Mouse (Mus musculus): ENCODE data around the gene Spon2. TPM values are rescaled to one million over a fixed set of nuclear protein-coding genes. Genes with fewer than 3 reads are reported as not detected.

Gene Spon2
- polyA plus RNA-seq (2012; rRNA removed) = 34.4 and 43.3 TPM in 2 replicates

GRCm38 (mm10) chr5:33218081-33218480 is at the start of gene Spon2:
Spon2 (minus strand) TSS chr5:33218455.

Other genes starting within 250 kb of the Spon2 start
- gene Ywhah, start 199.6 kb downstream of the Spon2 start, polyA plus RNA-seq (2012; rRNA removed) = 91.4 and 97.0 TPM in 2 replicates
- 0.01 and 0.11 TPM in 2 replicates for gene Slc5a1, start 114.2 kb downstream of the Spon2 start, polyA plus RNA-seq (2012; rRNA removed)
- gene Ctbp1, start 56.5 kb upstream of the Spon2 start, polyA plus RNA-seq (2012; rRNA removed) = 64.1 and 64.2 TPM in 2 replicates
- 52.1 and 58.6 TPM in 2 replicates for gene Maea, start 117.1 kb upstream of the Spon2 start, polyA plus RNA-seq (2012; rRNA removed)
- 2.4 and 2.7 TPM in 2 replicates for gene Uvssa, start 160.1 kb upstream of the Spon2 start, polyA plus RNA-seq (2012; rRNA removed)
- not detected in 2 replicates for gene Nkx1-1, start 215.5 kb upstream of the Spon2 start, polyA plus RNA-seq (2012; rRNA removed)